Comparison of ENCODE assay signal across 8 mouse cellular contexts in the genomic region with DNA sequence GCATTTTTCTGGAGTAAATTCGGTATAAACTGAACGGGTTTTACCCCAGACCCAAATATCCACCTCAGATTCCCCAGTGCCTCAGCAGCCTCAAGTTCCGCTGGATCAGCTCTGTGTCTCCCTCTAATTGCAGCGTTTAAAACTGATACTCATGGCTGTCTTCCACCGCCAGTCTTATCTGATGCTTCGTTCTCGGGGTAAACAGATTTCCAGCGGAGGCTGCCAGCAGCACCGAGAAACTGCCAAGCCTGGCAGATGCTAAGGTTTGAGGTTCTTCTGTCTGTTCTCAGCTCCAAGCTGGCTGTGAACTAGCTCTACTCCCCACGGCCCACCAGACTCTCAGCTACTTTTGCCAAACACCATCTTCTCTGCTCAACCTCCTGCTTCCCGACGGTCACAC.
DNase-seq lines count a peak whose midpoint lies in the region; ATAC-seq lines count a peak whose summit lies in the region.

No protein-coding gene starts in this region.

- no peak for DNase-seq in forebrain, embryonic 11.5 days (ENCODE audit: low spot score)
- DNase-seq in adrenal gland, postnatal 36 days: peak; percentile 2 to 12
- peak; percentile 63 to 72 for DNase-seq in frontal cortex, postnatal 14 days (ENCODE audit: low spot score in 2 of 2)
- DNase-seq in layer of hippocampus, adult 11-12 months (ENCODE audit: low spot score): peak; percentile 85
- DNase-seq in lung, postnatal 14 days: peak; percentile 74
- peak; percentile 4 for DNase-seq in yolk sac, embryonic 10.5 days (ENCODE audit: low spot score)
- DNase-seq in spleen, adult 12 weeks (ENCODE audit: low spot score): no peak

- no peaks in the 10 kb centered on the region for H3K36me3 ChIP-seq in forebrain, embryonic 15.5 days
- H3K36me3 ChIP-seq in forebrain, embryonic 11.5 days (ENCODE audit: control insufficient read depth, insufficient read depth, low read length): no peaks in the 10 kb centered on the region

- no peak overlapping the region for H3K4me2 ChIP-seq in forebrain, embryonic 15.5 days (replicated peaks)
- H3K4me2 ChIP-seq in forebrain, embryonic 11.5 days (ENCODE audit: low read depth, low read length, severe bottlenecking): no peak overlapping the region

- 51% methylated on average over 12 of the region's 12 CpGs for WGBS in forebrain, embryonic 15.5 days
- 83% methylated on average over 12 of the region's 12 CpGs for WGBS in forebrain, embryonic 11.5 days

- H3K27me3 ChIP-seq in forebrain, embryonic 15.5 days: no peaks in the 10 kb centered on the region
- H3K27me3 ChIP-seq in forebrain, embryonic 11.5 days (ENCODE audit: control insufficient read depth, insufficient read depth, low read length): no peaks in the 10 kb centered on the region

- H3K4me3 ChIP-seq in forebrain, embryonic 15.5 days: no peak overlapping the region
- H3K4me3 ChIP-seq in forebrain, embryonic 11.5 days (ENCODE audit: low read depth, low read length): no peak overlapping the region

- no peaks in the 10 kb centered on the region for H3K4me1 ChIP-seq in forebrain, embryonic 15.5 days
- no peaks in the 10 kb centered on the region for H3K4me1 ChIP-seq in forebrain, embryonic 11.5 days (replicated peaks; ENCODE audit: control insufficient read depth, insufficient read depth, low read length)

- H3K9ac ChIP-seq in forebrain, embryonic 15.5 days (replicated peaks): no peak overlapping the region
- no peak overlapping the region for H3K9ac ChIP-seq in forebrain, embryonic 11.5 days (ENCODE audit: low read length)

- peak overlapping the region; percentile 72 for H3K27ac ChIP-seq in forebrain, embryonic 15.5 days (replicated peaks)
- H3K27ac ChIP-seq in forebrain, embryonic 11.5 days (ENCODE audit: low read depth, low read length): no peak overlapping the region

- no peaks in the 10 kb centered on the region for H3K9me3 ChIP-seq in forebrain, embryonic 15.5 days
- H3K9me3 ChIP-seq in forebrain, embryonic 11.5 days (ENCODE audit: control insufficient read depth, low read length): no peaks in the 10 kb centered on the region

- ATAC-seq in forebrain, embryonic 15.5 days (replicated peaks): peak; percentile 85
- ATAC-seq in forebrain, embryonic 11.5 days (replicated peaks; ENCODE audit: low FRiP score): no peak

Comparison
In these comparisons a context has a peak if more than half of its experiments do, and no peak if none do; other contexts are left out.
1. DNase-seq: peak in adrenal gland, postnatal 36 days (2 of 2), frontal cortex, postnatal 14 days (2 of 2), layer of hippocampus, adult 11-12 months (single experiment), lung, postnatal 14 days (single experiment) and yolk sac, embryonic 10.5 days (single experiment); none in forebrain, embryonic 11.5 days (single experiment) and spleen, adult 12 weeks (single experiment).